Mouse (Mus musculus): ENCODE data around the gene Lif.

- TF ChIP-seq CTCF (IDR thresholded peaks at IDR 0.05) (no peak), EP300 (IDR thresholded peaks at IDR 0.05) (no peak)
These were observed 42.3 kb upstream of the Lif start for GRCm38 (mm10) chr11:4215061-4215460.
